Mouse (Mus musculus): ENCODE results near the gene Stard5.

Stard5 gene

DNA sequence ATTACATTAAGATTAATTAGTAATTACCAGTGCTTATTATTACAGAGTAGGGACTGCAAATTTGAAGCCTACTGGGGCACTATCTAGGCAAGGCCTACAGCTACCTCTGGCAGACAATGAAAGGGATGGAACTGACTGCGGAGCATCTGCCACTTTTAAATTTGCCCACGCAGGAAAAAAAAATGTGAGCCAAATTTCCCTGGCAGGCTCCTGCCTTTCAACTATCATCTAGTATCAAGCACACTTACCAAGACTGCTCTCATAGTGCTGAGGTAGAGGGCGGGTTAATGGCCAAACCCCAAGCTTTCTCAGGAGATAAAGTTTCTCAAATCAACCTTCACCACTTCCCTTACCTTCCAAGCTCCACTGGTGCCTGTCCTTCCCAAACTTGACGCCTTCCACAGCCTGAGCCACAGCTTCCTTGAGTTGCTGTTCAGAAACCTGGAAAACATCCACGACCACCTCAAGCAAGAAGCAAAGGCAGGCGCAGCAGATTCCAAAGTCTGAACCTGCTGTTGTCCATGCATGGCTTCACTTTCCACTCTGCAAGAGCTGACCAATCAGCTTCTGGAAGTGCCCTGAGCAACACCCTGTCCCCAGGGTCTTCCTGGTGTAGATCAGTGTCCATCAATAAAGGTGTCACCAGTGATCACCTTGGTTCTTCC lies 31.1 kb downstream of the Stard5 start:
- no peak for DNase-seq (ENCODE audit: low read depth, low spot score)

DNA sequence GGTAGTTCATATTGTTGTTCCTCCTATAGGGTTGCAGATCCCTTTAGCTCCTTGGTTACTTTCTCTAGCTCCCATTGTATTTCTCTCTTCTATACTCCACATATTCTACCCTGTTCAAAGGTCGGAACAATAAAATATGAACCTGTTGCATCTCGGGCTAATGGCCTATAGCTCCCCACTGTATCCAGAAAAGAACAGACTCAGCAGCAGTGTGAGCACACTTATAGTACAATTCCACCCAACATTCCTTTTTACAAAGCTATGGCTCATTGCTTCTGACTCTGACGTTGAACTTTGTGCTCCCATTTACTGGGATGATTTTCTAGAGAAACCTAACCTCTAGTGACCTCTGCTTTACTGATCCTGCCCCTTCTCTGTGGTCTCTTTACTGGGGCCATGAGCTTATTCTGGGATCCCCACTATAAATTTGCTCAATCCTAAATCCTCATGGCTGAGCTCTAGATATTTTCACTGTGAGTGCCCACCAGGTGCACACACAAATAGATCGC lies 34.4 kb downstream of the Stard5 start:
- DNase-seq (ENCODE audit: low read depth, low spot score): no peak

DNA sequence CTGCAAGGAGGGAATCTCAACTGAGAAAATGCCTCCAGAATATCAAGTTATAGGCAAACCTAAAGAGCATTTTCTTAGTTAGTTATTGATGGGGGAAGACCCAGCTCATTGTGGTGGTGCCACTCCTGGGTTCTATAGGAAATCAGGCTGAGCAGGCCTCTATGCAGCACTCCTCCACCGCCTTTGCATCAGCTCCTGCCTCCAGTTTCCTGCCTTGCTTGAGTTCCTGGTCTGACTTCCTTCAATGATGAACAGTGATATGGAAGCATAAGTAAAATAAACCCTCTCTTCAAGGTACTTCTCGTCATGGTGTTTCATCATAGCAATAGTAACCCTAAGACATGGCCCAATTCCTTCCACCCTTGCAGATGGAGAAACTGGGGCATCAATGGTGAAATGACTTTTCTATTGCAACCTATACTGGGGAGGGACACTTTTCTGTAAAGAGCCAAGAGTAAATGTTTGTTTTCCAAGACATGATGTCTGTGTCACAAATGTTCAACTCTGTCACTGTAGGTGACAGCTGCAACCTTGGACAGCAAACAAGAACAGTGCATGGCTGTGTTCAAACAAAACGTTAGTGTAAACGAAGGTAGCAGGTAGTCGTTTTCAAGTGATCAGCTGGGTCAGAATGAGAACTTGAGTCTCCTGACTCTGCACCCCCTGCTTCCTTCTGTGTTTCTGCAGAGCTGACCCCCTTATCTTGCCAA lies 36.3 kb downstream of the Stard5 start:
- DNase-seq (ENCODE audit: low read depth, low spot score): no peak

DNA sequence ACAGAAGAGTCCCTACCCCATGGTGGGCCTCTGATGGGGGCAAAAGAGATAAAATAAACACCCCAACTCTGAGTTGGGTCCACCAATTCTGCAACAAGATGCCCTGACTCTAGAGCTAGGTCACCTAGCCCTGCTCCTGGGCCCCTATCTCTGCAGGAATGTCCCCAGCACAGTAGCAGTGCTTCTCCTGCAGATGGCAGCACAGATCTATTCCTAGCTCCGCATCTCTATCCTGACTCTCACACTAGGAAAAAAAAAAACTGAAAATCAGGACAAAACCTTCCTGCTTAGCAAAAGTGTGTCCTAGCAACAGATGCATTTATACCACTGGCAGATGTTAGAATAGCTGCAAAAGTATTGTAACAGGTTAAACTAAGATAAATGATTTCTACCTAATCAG lies 37.0 kb downstream of the Stard5 start:
- DNase-seq (ENCODE audit: low read depth, low spot score): peak; percentile 72

DNA sequence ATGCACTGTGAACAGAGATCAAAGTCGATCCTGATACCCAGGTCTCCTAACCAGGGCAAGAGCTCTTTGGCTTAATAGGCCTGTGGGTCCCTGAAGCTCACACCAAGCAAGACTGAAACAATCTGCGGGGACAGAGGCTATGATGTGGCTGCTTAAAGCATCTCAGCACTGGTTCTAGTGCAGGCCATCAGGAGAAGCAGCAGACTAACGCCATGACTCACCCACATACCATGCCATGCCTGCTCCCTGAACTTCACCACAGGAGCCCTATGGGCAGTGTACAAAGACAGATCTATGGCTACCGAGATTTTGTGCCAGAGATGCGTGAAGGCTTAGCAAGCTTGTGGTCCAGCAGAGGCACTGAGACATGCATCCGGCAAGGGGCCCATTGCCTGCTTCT lies 39.8 kb downstream of the Stard5 start:
- no peak for DNase-seq (ENCODE audit: low read depth, low spot score)

- DNase-seq (ENCODE audit: low read depth, low spot score): no peak
Observed at GRCm38 (mm10) chr7:83675545-83676254, 43.9 kb downstream of the Stard5 start.

DNA sequence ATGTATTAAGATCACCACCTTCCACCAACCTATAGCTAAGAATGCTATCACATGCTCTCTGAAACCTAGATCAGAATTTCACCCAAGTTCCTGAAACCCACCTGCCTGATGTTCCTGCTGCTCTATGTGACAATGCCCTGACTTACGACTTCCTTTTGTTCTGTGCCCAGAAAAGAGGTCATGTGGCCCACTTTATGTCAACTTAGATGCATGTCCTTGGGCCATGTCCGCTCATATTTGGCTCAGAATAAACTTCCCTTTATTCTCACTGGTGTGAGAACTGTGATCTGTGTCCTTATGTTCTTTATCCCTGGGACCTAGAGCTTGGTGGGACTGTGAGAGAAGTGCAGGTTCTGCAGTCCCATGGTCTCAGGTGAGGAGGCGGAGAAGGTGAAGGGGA lies 45.5 kb downstream of the Stard5 start:
- DNase-seq (ENCODE audit: low read depth, low spot score): no peak

GRCm38 (mm10) chr7:83678506-83678905 lies 46.7 kb downstream of the Stard5 start:
- no peak for DNase-seq (ENCODE audit: low read depth, low spot score)

- DNase-seq (ENCODE audit: low read depth, low spot score): no peak
Observed at GRCm38 (mm10) chr7:83682640-83683274, 51.0 kb downstream of the Stard5 start.

- no peak for DNase-seq (ENCODE audit: low read depth, low spot score)
Observed at GRCm38 (mm10) chr7:83695449-83696212, 63.9 kb downstream of the Stard5 start.

DNA sequence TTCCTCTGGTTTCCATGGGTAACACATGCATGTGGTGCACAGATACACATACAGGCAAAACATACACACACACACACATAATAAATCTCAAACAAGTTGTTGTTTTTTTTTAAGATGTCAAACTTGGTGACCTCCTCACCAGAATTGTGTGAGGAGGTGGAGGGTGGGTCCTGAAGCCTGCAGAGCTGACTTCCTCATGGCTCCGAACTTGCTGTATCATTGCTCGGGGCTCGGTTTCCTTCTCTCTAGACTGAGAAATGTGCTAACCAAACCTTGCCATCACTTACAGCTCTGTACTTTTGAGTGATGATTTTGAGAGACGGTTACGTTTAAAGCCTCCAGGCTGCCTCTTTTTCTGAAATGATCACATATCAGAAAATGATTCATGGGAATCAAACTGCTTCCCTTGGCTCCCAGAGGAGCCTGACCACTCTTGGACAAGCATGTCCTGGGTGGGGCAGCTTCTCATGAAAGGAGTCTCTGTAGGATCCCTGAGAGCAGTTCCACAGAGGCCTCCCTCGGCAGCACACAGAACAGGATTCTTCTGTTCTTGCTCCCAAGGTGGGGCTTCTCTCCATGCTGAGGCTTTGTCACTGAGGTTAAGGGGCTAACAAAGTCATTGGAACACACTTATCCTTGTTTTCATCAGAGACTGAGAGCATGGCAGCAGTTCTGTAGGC lies 67.4 kb downstream of the Stard5 start:
- DNase-seq (ENCODE audit: low read depth, low spot score): no peak

Data from forelimb bud, embryonic 11.5 days (tissue).